Mouse (Mus musculus) testis, adult 2 months (tissue): ENCODE measurements around the gene Spout1. TPM values are rescaled to one million over a fixed set of nuclear protein-coding genes. Genes with fewer than 3 reads are reported as not detected.
A peak's percentile ranks its signal among the peaks of the same experiment; 100 is the strongest.

Source experiments
- H3K27ac ChIP-seq: fragments of 200-500 bp; 2 replicates; pipeline ENCODE4 v1.5.1; 2012; ENCODE audit warnings: low read depth, low read length; ENCODE audit not compliant: control insufficient read depth, insufficient read depth
- H3K27me3 ChIP-seq: fragments of 200-500 bp; 2 replicates; pipeline ENCODE4 v1.6.1; 2012; ENCODE audit warnings: mild to moderate bottlenecking, low read length, moderate library complexity; ENCODE audit not compliant: control insufficient read depth, insufficient read depth
- H3K36me3 ChIP-seq: fragments of 200-500 bp; 2 replicates; pipeline ENCODE4 v1.6.1; 2012; ENCODE audit warnings: mild to moderate bottlenecking, low read length; ENCODE audit not compliant: control insufficient read depth, insufficient read depth
- H3K4me1 ChIP-seq: fragments of 200-500 bp; 2 replicates; pipeline ENCODE4 v1.6.1; 2012; ENCODE audit warnings: low read length; ENCODE audit not compliant: control insufficient read depth, insufficient read depth
- H3K4me3 ChIP-seq: fragments of 200-500 bp; 2 replicates; pipeline ENCODE4 v1.5.1; 2012; ENCODE audit warnings: low read depth, mild to moderate bottlenecking, low read length, moderate library complexity, mixed read lengths; ENCODE audit not compliant: control insufficient read depth
- CTCF ChIP-seq: fragments of 200-500 bp; IDR thresholded peaks from 2 replicates; pipeline ENCODE4 v1.5.1; 2012; ENCODE audit warnings: low read depth, mild to moderate bottlenecking, inconsistent platforms, low read length, moderate library complexity; ENCODE audit not compliant: control insufficient read depth, insufficient read depth, insufficient replicate concordance
- POLR2A ChIP-seq: fragments of 200-500 bp; IDR thresholded peaks from 2 replicates; pipeline ENCODE4 v1.6.1; 2012; ENCODE audit warnings: low read depth, mild to moderate bottlenecking, inconsistent platforms, low read length, moderate library complexity; ENCODE audit not compliant: control insufficient read depth
- polyA plus RNA-seq: library from polyadenylated mRNA; depleted of rRNA; stranded (reverse); fragments of >200 nt; gene quantifications from 2 replicates; pipeline ENCODE4 v1.2.3, GENCODE M21; 2012

Spout1 gene
- polyA plus RNA-seq, 1 experiment = 149 TPM

GRCm38 (mm10) chr2:30207886-30208285, 29.6 kb upstream of the Spout1 start:
- Histone ChIP-seq H3K36me3 (no peaks in the 10 kb centered on the region), H3K27ac (no peak overlapping the region), H3K4me3 (no peak overlapping the region), H3K27me3 (no peaks in the 10 kb centered on the region), H3K4me1 (peaks cover 13% of the 10 kb centered on the region)
- TF ChIP-seq CTCF = no peak
- no peak for TF ChIP-seq POLR2A

- no peak overlapping the region for H3K27ac ChIP-seq
- peaks cover 13% of the 10 kb centered on the region for H3K4me1 ChIP-seq
- TF ChIP-seq CTCF (no peak), POLR2A (no peak)
- H3K36me3 ChIP-seq = no peaks in the 10 kb centered on the region
- H3K27me3 ChIP-seq = no peaks in the 10 kb centered on the region
- H3K4me3 ChIP-seq = no peak overlapping the region
These were observed 29.1 kb upstream of the Spout1 start for GRCm38 (mm10) chr2:30207401-30207800.

- H3K4me1 ChIP-seq = peaks cover 13% of the 10 kb centered on the region
- TF ChIP-seq POLR2A = peak; percentile 50
- TF ChIP-seq CTCF = no peak
- peak within 1 kb of the TSS; percentile 84 for H3K27ac ChIP-seq
These were observed 27.5 kb upstream of the Spout1 start, which contains the start of gene Kyat1 for GRCm38 (mm10) chr2:30205629-30206357. Gene Kyat1 (minus strand): TSS chr2:30205847.

GRCm38 (mm10) chr2:30205255-30205628, 27.0 kb upstream of the Spout1 start:
- Histone ChIP-seq H3K4me3 (peak overlapping the region; percentile 97), H3K27ac (peak overlapping the region; percentile 27; the same call in 1 of the 2 replicates), H3K27me3 (no peaks in the 10 kb centered on the region), H3K4me1 (peaks cover 13% of the 10 kb centered on the region), H3K36me3 (no peaks in the 10 kb centered on the region)
- TF ChIP-seq CTCF (no peak), POLR2A (no peak)

More at GRCm38 (mm10) chr2:30205629-30206357, 27.5 kb upstream of the Spout1 start, which contains the start of gene Kyat1:
- Histone ChIP-seq H3K36me3 (no peaks in the 10 kb centered on the region), H3K4me3 (peak within 1 kb of the TSS; percentile 97), H3K27me3 (no peaks in the 10 kb centered on the region)

- Histone ChIP-seq H3K36me3 (no peaks in the 10 kb centered on the region), H3K27ac (no peak overlapping the region), H3K27me3 (no peaks in the 10 kb centered on the region), H3K4me3 (no peak overlapping the region), H3K4me1 (peaks cover 13% of the 10 kb centered on the region)
- TF ChIP-seq POLR2A = no peak
- peak; percentile 50; the same call in 1 of the 2 replicates for TF ChIP-seq CTCF
These were observed 25.2 kb upstream of the Spout1 start for GRCm38 (mm10) chr2:30203439-30203838.

- Histone ChIP-seq H3K4me3 (no peak overlapping the region), H3K27ac (no peak overlapping the region), H3K27me3 (no peaks in the 10 kb centered on the region), H3K36me3 (no peaks in the 10 kb centered on the region), H3K4me1 (peaks cover 6% of the 10 kb centered on the region)
- TF ChIP-seq CTCF = no peak
- no peak for TF ChIP-seq POLR2A
These were observed 22.2 kb upstream of the Spout1 start for GRCm38 (mm10) chr2:30200388-30200925.

- TF ChIP-seq POLR2A = no peak
- TF ChIP-seq CTCF = no peak
- Histone ChIP-seq H3K27ac (no peak overlapping the region), H3K27me3 (no peaks in the 10 kb centered on the region), H3K4me1 (peaks cover 4% of the 10 kb centered on the region), H3K4me3 (no peak overlapping the region), H3K36me3 (no peaks in the 10 kb centered on the region)
These were observed 21.7 kb upstream of the Spout1 start for GRCm38 (mm10) chr2:30199984-30200383.
